Mouse (Mus musculus) MEL (cell line): ENCODE measurements around the gene Hoxd10. TPM values are rescaled to one million over a fixed set of nuclear protein-coding genes. Genes with fewer than 3 reads are reported as not detected.

Experiments used
- DNase-seq: peaks from one replicate; pipeline ENCODE4 v3.0.0; 2011; ENCODE audit warnings: low read depth, low spot score
- H3K27ac ChIP-seq: 2 replicates; pipeline ENCODE4 v1.5.1; 2012; ENCODE audit warnings: low read depth, mild to moderate bottlenecking, control low read depth, low read length, moderate library complexity; ENCODE audit not compliant: control insufficient read depth
- H3K27me3 ChIP-seq, 2 experiments: fragments of 150-350 bp in 1 of 2; sonication (generic) in 1 of 2; 2 replicates each; pipeline ENCODE4 v1.6.1; 2012; ENCODE audit warnings: low read length in 2 of 2, mild to moderate bottlenecking in 2 of 2, improper control_type of control experiment in 1 of 2, moderate library complexity in 1 of 2; ENCODE audit not compliant: insufficient read depth in 2 of 2, control insufficient read depth in 1 of 2
- H3K36me3 ChIP-seq, 2 experiments: 2 replicates each; pipeline ENCODE4 v1.6.1; 2012 to 2014; ENCODE audit warnings: low read length in 2 of 2, improper control_type of control experiment in 1 of 2, inconsistent platforms in 1 of 2, mild to moderate bottlenecking in 1 of 2; ENCODE audit not compliant: insufficient read depth in 2 of 2, control insufficient read depth in 1 of 2
- H3K4me1 ChIP-seq, 2 experiments: fragments of 150-350 bp in 1 of 2; sonication (generic) in 1 of 2; 2 replicates each; pipeline ENCODE4 v1.6.1; 2012; ENCODE audit warnings: low read length in 2 of 2, improper control_type of control experiment in 1 of 2, mild to moderate bottlenecking in 1 of 2; ENCODE audit not compliant: insufficient read depth in 2 of 2, control insufficient read depth in 1 of 2
- H3K4me3 ChIP-seq, 2 experiments: fragments of 150-350 bp in 1 of 2; sonication (generic) in 1 of 2; 2 replicates each; pipeline ENCODE4 v1.5.1; 2012; ENCODE audit warnings: low read depth in 2 of 2, low read length in 2 of 2, mild to moderate bottlenecking in 2 of 2, moderate library complexity in 2 of 2, control low read depth in 1 of 2, improper control_type of control experiment in 1 of 2; ENCODE audit not compliant: control insufficient read depth in 1 of 2, insufficient read depth in 1 of 2
- H3K79me2 ChIP-seq: 2 replicates; pipeline ENCODE4 v1.6.1; 2012; ENCODE audit warnings: mild to moderate bottlenecking, low read length, moderate library complexity; ENCODE audit not compliant: control insufficient read depth, poor library complexity, insufficient read depth
- H3K9ac ChIP-seq: 2 replicates; pipeline ENCODE4 v1.6.1; 2012; ENCODE audit warnings: low read depth, mild to moderate bottlenecking, control low read depth, low read length, moderate library complexity; ENCODE audit not compliant: control insufficient read depth, poor library complexity, severe bottlenecking
- H3K9me3 ChIP-seq: fragments of 150-350 bp; sonication (generic); replicated peaks from 2 replicates; pipeline ENCODE4 v1.6.1; 2012; ENCODE audit warnings: mild to moderate bottlenecking, low read length, improper control_type of control experiment, moderate library complexity; ENCODE audit not compliant: insufficient read depth
- CHD2 ChIP-seq: IDR thresholded peaks from 2 replicates; pipeline ENCODE4 v1.6.1; 2011; ENCODE audit warnings: low read length, improper control_type of control experiment
- CTCF ChIP-seq, 3 experiments: IDR thresholded peaks in 2 of 3; conservative IDR thresholded peaks in 1 of 3; 2 replicates each; pipeline ENCODE4 v1.5.1; 2011 to 2012; ENCODE audit warnings: low read length in 3 of 3, low read depth in 2 of 3, mild to moderate bottlenecking in 2 of 3, improper control_type of control experiment in 1 of 3, inconsistent platforms in 1 of 3, mixed read lengths in 1 of 3, moderate library complexity in 1 of 3; ENCODE audit not compliant: control insufficient read depth in 1 of 3, insufficient read depth in 1 of 3, poor library complexity in 1 of 3, severe bottlenecking in 1 of 3
- E2F4 ChIP-seq: IDR thresholded peaks from 2 replicates; pipeline ENCODE4 v1.6.1; 2011; ENCODE audit warnings: low read depth, low read length, improper control_type of control experiment, borderline replicate concordance
- JUND ChIP-seq: IDR thresholded peaks from 2 replicates; pipeline ENCODE4 v1.6.1; 2011; ENCODE audit warnings: low read depth, mild to moderate bottlenecking, improper control_type of control experiment, low read length
- KAT2A ChIP-seq: conservative IDR thresholded peaks from 2 replicates; pipeline ENCODE4 v1.6.1; 2012; ENCODE audit warnings: low read depth, low read length, improper control_type of control experiment, inconsistent platforms
- MAZ ChIP-seq: IDR thresholded peaks from 2 replicates; pipeline ENCODE4 v1.6.1; 2012; ENCODE audit warnings: low read depth, mild to moderate bottlenecking, inconsistent platforms, low read length, improper control_type of control experiment
- MEF2A ChIP-seq: IDR thresholded peaks from 2 replicates; pipeline ENCODE4 v1.6.1; 2014; ENCODE audit warnings: low read depth, mild to moderate bottlenecking, inconsistent platforms, low read length, improper control_type of control experiment; ENCODE audit not compliant: poor library complexity, insufficient replicate concordance, severe bottlenecking; ENCODE audit errors: extremely low read depth
- MXI1 ChIP-seq: IDR thresholded peaks from 2 replicates; pipeline ENCODE4 v1.6.1; 2011; ENCODE audit warnings: mild to moderate bottlenecking, low read depth, low read length, improper control_type of control experiment
- MYB ChIP-seq: IDR thresholded peaks from 2 replicates; pipeline ENCODE4 v1.6.1; 2011; ENCODE audit warnings: mild to moderate bottlenecking, low read depth, low read length, improper control_type of control experiment
- NELFE ChIP-seq: IDR thresholded peaks from 2 replicates; pipeline ENCODE4 v1.6.1; 2011; ENCODE audit warnings: low read depth, low read length, improper control_type of control experiment
- NRF1 ChIP-seq: IDR thresholded peaks from 2 replicates; pipeline ENCODE4 v1.6.1; 2014; ENCODE audit warnings: low read depth, mild to moderate bottlenecking, inconsistent platforms, low read length, improper control_type of control experiment, moderate library complexity; ENCODE audit not compliant: poor library complexity, insufficient read depth, severe bottlenecking
- POLR2AphosphoS5 ChIP-seq: IDR thresholded peaks from 2 replicates; pipeline ENCODE4 v1.6.1; 2012; ENCODE audit warnings: low read depth, borderline replicate concordance, mild to moderate bottlenecking, inconsistent platforms, low read length, moderate library complexity, mixed read lengths
- RAD21 ChIP-seq: IDR thresholded peaks from 2 replicates; pipeline ENCODE4 v1.6.1; 2011; ENCODE audit warnings: mild to moderate bottlenecking, low read depth, low read length, improper control_type of control experiment
- RCOR1 ChIP-seq: IDR thresholded peaks from 2 replicates; pipeline ENCODE4 v1.6.1; 2012; ENCODE audit warnings: low read depth, mild to moderate bottlenecking, inconsistent platforms, low read length, improper control_type of control experiment
- SMC3 ChIP-seq: IDR thresholded peaks from 2 replicates; pipeline ENCODE4 v1.6.1; 2011; ENCODE audit warnings: low read depth, low read length, improper control_type of control experiment
- TAL1 ChIP-seq: IDR thresholded peaks from 2 replicates; pipeline ENCODE4 v1.6.1; 2012; ENCODE audit warnings: mild to moderate bottlenecking, inconsistent platforms, low read length, moderate library complexity, mixed read lengths
- TBP ChIP-seq: IDR thresholded peaks from 2 replicates; pipeline ENCODE4 v1.8.0; 2011; ENCODE audit warnings: low read depth, low read length, improper control_type of control experiment
- UBTF ChIP-seq: IDR thresholded peaks from 2 replicates; pipeline ENCODE4 v1.6.1; 2012; ENCODE audit warnings: low read depth, mild to moderate bottlenecking, inconsistent platforms, low read length, improper control_type of control experiment, moderate library complexity, borderline replicate concordance; ENCODE audit not compliant: insufficient read depth
- USF1 ChIP-seq: IDR thresholded peaks from 2 replicates; pipeline ENCODE4 v1.6.1; 2014; ENCODE audit warnings: low read depth, mild to moderate bottlenecking, inconsistent platforms, low read length, improper control_type of control experiment, moderate library complexity
- USF2 ChIP-seq, 2 experiments: IDR thresholded peaks; 2 replicates each; pipeline ENCODE4 v1.6.1; 2011 to 2012; ENCODE audit warnings: improper control_type of control experiment in 2 of 2, low read length in 2 of 2, borderline replicate concordance in 1 of 2, inconsistent platforms in 1 of 2, low read depth in 1 of 2, mild to moderate bottlenecking in 1 of 2; ENCODE audit not compliant: insufficient read depth in 1 of 2
- ZC3H11A ChIP-seq: IDR thresholded peaks from 2 replicates; pipeline ENCODE4 v1.6.1; 2012; ENCODE audit warnings: low read depth, mild to moderate bottlenecking, inconsistent platforms, low read length, improper control_type of control experiment
- ZKSCAN1 ChIP-seq: IDR thresholded peaks from 2 replicates; pipeline ENCODE4 v1.6.1; 2012; ENCODE audit warnings: low read depth, mild to moderate bottlenecking, inconsistent platforms, low read length, improper control_type of control experiment, moderate library complexity
- polyA plus RNA-seq, 2 experiments: library from polyadenylated mRNA; stranded (reverse) in 1 of 2; unstranded in 1 of 2; fragments of >175 nt in 1 of 2; fragments of >200 nt in 1 of 2; gene quantifications; 2 replicates each; pipeline versions ENCODE4 v1.2.1 to v1.2.4; 2012; ENCODE audit warnings: low replicate concordance in 2 of 2, low read depth in 1 of 2; ENCODE audit not compliant: insufficient read length in 2 of 2, insufficient read depth in 1 of 2, missing spikeins in 1 of 2
- total RNA-seq: library from RNA; depleted of rRNA; stranded (reverse); fragments of 300-350 nt; gene quantifications from 2 replicates; pipeline ENCODE4 v1.2.3, GENCODE M21; 2012

Hoxd10 gene
- total and polyA plus RNA-seq, 3 experiments, result not detected

- TF ChIP-seq RCOR1, result no peak
- TF ChIP-seq USF1, result no peak
- no peak for TF ChIP-seq USF2 (IDR thresholded peaks at IDR 0.05; ENCODE audit: borderline replicate concordance in 1 of 2, insufficient read depth in 1 of 2, low read depth in 1 of 2, low read length in 2 of 2)
- TF ChIP-seq ZKSCAN1, result no peak
- TF ChIP-seq MAZ, result no peak
- TF ChIP-seq MXI1, result no peak
- no peak for TF ChIP-seq SMC3
- TF ChIP-seq CHD2, result no peak
- no peak for TF ChIP-seq MEF2A
- TF ChIP-seq TAL1, result no peak
- TF ChIP-seq E2F4, result no peak
- Histone ChIP-seq H3K9ac (no peak overlapping the region), H3K4me3 (no peak overlapping the region)
These were observed 15.9 kb downstream of the Hoxd10 start for GRCm38 (mm10) chr2:74707599-74707998.

GRCm38 (mm10) chr2:74708676-74709075 lies 17.0 kb downstream of the Hoxd10 start:
- H3K36me3 ChIP-seq, result peaks cover 0 to 2% of the 10 kb centered on the region in 2 experiments; a peak in 1 of 4 replicates
- H3K27ac ChIP-seq, result no peak overlapping the region
- H3K9ac ChIP-seq, result no peak overlapping the region
- no peak for DNase-seq
- no peaks in the 10 kb centered on the region for H3K9me3 ChIP-seq
- H3K79me2 ChIP-seq, result peaks cover 6% of the 10 kb centered on the region; the same call in 1 of the 2 replicates
- no peak overlapping the region for H3K4me3 ChIP-seq
- no peak for TF ChIP-seq POLR2AphosphoS5
- no peak for TF ChIP-seq MYB
- no peak for TF ChIP-seq USF2 (IDR thresholded peaks at IDR 0.05; ENCODE audit: borderline replicate concordance in 1 of 2, insufficient read depth in 1 of 2, low read depth in 1 of 2, low read length in 2 of 2)
- no peak for TF ChIP-seq ZKSCAN1
- TF ChIP-seq TBP, result no peak
- no peak for TF ChIP-seq ZC3H11A
- no peak for TF ChIP-seq USF1
- TF ChIP-seq NELFE, result no peak
- TF ChIP-seq UBTF, result no peak
- no peak for TF ChIP-seq MXI1
- no peak for TF ChIP-seq CTCF (IDR thresholded peaks at IDR 0.05 in 2 of 3, conservative IDR thresholded peaks at IDR 0.05 in 1 of 3; ENCODE audit: control insufficient read depth in 1 of 3, insufficient read depth in 1 of 3, low read depth in 2 of 3, low read length in 3 of 3, poor library complexity in 1 of 3, severe bottlenecking in 1 of 3)
- no peak for TF ChIP-seq NRF1
- no peak for TF ChIP-seq RAD21
- no peak for TF ChIP-seq JUND
- no peak for TF ChIP-seq KAT2A
- no peaks in the 10 kb centered on the region; a peak in 2 of 4 replicates for H3K4me1 ChIP-seq
- peaks cover 0 to 1% of the 10 kb centered on the region in 2 experiments; a peak in 1 of 4 replicates for H3K27me3 ChIP-seq

More at GRCm38 (mm10) chr2:74707599-74707998, 15.9 kb downstream of the Hoxd10 start:
- DNase-seq, result no peak
- Histone ChIP-seq H3K79me2 (peaks cover 6% of the 10 kb centered on the region; the same call in 1 of the 2 replicates), H3K9me3 (no peaks in the 10 kb centered on the region), H3K27me3 (peaks cover 0 to 1% of the 10 kb centered on the region in 2 experiments; a peak in 1 of 4 replicates), H3K36me3 (peaks cover 0 to 2% of the 10 kb centered on the region in 2 experiments; a peak in 1 of 4 replicates), H3K27ac (no peak overlapping the region), H3K4me1 (no peaks in the 10 kb centered on the region; a peak in 2 of 4 replicates)
